Mouse (Mus musculus) urinary bladder, postnatal 10 days (tissue): ENCODE measurements around the gene Gmpr2.

Experiments
- DNase-seq: peaks from one replicate; pipeline ENCODE4 v3.0.0; 2022; ENCODE audit warnings: low spot score

Gmpr2 gene

DNA sequence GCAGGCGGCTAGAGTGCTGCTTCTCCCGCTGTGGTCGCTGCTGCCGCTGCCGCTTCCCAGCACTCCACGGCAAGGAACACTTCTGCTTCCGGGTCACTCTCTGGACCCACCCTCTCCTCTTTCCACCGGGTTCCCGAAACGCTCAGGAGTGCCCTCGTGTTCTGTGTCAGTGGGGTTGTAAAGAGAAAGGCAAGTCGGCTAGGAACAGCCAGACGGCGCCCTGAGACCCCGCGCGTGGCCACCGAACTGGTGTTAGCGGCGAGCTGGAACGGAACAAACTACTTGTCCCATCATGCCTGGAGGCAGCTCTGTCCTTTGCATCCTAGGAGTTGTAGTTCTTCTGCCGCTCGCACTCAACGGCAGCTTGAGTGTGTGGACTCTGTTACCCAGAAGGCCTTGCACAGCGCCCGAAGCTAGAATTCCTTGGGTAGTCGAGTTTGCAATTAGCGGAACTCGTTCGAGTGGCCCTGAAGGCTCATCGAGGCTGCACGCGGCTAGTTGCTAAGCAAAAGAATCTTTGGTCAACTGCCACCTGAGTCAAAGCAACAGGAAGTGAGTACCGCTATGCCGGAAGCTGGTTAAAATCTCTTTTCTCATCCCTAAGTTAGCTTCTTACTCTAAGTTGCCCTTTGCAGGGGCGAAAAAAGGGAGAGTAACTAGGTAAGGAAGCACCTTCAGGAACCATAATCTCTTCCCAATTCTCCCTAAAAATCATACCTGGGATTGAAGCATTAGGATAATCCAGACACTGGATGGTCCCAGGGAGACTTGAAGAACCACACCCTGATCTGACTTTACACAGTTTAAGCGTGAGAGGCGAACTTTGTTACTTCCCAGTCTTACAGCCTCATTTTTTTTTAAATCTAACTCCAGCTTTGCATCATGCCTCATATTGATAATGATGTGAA is at the start of gene Gmpr2, which contains the start of gene Nedd8:
Gene Gmpr2, plus strand, starts transcription at position 109 of the 908 bp plus-strand sequence.
Gene Nedd8, minus strand, starts transcription at position 292 of the 908 bp plus-strand sequence.
- peak; percentile 38 for DNase-seq

DNA sequence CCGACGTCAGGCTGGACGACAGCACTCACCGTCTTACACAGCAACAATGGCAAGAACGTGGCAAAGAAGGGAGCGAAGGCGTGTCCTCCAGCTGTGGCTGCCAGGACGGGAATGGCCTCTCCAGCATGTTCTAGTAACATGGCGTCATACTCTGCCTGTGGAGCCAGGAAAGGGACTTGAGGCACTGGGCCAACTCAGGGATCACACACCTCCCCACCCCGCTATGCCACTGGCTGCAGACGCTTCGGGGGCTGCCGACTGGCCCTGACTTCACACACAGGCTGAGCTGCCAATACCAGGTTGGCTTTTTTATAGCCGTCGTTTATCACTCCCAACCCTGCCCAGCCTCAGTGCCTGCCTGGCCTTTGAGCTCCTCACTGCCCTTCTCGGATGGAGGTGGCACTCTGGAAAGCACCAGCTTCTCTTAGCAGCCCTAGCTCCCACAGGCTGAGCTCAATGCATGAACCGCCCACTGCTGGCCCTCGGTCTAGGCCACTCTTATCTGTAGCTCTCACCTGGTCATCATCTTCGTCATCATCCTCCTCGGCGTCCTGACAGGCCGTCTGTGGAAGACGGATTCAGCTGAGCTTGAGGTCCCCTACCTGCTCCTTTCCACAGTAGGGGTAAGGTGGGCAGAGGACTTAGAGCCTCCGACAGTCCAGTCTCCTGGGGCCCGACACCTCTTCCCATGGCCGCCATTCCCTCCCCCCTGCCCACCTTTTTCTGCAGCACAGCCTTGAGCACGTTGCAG is 43.5 kb upstream of the Gmpr2 start:
- no peak for DNase-seq

DNA sequence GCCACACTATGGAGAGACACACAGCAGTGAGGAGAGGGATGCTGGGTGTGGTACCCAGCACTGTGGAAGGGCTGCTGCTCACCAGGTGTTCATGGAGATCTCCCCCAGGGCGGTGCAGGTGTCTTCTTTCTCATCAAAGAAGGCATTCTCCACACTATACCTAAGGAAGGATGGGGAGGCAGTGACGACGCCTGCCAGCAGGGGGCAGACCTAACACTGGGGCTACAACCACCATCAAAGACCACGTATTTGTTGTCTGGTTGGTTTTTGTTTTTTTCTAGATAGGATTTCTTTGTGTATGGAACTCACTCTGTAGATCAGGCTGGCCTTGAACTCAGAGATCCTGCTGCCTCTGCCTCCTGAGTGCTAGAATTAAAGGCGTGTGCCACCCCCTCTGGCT is 42.4 kb upstream of the Gmpr2 start:
- no peak for DNase-seq

DNA sequence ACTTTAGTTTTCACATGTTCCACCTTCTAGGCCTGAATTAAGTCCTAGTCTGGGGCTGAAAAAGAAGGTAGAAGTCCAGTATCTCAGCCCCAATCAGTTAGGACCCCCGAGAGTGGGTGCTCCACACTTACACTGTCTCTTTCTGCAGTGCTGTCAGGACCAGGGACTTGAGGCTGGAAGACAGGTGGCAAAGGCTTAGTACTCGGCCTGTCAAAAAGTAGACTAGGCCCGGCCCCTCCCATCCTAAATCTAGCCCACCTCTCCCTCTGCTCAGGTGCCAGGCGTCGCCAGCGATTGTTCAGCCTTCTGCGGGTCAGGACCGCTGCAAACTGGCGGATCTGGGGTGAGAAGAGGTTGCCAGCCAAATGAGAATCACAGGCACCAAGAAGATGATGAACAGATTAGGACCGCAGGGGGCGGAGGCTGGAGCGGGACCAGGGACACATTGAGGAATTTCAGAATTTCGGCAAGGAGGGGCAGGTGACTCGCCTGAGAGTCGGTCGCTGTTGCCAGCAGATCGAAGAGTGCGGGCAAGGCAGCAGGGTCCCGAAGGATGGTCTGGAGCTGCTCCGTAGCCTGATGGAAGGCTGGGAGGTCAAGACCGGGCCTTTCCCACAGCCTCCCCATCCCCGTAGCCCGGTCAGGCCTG is 36.7 kb upstream of the Gmpr2 start:
- DNase-seq, result no peak

DNA sequence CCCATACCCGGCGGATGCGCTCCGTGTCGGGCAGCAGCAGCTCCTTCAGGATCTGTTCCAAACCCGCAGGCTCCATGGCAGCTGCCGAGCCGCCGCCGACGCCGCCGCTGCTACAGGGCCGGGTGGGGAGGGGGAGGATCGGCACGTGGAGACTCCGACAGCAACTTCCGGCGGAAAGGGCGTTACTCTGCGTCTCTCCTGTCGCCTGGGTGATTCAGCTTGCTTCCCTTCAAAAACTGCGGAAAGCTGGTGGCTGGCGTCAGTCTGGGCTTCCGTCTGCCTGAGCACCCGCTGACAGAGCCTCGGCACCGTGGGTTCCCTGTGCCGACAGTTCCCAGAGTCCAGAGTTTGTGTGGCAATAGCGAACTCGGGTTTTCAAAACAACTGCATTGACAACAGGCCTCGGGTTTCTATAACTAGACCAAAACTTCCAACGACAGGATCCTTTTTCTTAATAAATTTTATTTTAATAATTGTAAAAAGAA is 36.2 kb upstream of the Gmpr2 start, which contains the start of gene Ipo4:
Gene Ipo4, minus strand, starts transcription at position 435 of the 485 bp plus-strand sequence.
- DNase-seq, result peak; percentile 47

DNA sequence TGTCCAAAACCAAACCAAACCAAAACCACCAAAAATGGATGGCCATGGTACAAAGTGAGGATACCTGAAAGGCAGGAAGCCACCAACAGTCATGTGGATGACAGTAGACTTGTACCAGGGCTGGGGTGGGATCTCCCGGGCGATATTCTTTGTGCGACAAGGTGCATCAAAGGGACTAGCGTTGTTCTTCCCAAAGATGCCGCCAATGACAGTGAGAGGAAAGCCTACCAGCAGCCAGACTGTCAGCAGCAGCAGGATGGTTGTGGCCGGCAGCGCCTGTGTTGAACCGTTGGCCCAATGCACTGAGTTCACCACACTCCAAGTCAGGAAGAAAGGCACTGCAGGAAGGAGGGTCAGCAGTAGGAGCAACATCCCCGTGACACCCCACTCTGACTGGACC is 33.9 kb upstream of the Gmpr2 start, which contains the start of gene Gm49378:
Gene Gm49378, minus strand, starts transcription at position 101 of the 400 bp plus-strand sequence.
- DNase-seq, result no peak

DNA sequence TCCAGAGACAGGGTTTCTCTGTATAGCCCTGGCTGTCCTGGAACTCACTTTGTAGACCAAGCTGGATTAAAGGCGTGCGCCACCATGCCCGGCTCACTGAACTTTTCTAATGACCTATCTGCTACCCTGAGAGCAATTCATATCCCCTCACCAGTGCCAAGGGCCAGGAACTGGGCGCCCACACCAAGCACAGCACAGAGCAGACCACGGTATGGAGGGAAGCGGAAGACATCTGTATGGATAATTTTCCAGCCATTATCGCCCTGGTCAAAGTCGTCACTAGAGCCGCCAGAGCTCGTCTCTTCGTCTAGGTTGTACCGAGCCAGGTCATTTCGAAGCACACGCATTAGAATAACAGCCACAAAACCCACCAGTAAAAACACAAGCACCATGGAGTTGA is 30.9 kb upstream of the Gmpr2 start:
- no peak for DNase-seq

DNA sequence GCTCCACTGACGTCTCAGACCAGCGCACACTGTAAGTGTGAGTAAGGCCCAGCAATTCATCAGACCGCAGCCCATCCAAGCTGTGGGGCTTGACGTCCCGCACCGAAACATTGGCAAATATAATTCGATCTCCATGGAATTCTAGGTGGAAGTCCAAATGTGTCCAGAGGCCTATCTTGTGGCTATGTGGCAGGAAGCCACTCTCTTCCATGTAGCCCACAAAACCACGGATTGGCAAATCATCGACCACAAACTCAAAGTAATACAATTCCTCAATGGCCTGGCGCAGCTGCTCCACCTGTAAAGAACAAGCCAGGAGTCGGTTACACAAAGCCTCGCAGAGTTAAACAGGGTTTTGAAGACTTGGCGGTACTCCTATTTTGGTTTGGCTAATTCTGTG is 30.4 kb upstream of the Gmpr2 start:
- no peak for DNase-seq

DNA sequence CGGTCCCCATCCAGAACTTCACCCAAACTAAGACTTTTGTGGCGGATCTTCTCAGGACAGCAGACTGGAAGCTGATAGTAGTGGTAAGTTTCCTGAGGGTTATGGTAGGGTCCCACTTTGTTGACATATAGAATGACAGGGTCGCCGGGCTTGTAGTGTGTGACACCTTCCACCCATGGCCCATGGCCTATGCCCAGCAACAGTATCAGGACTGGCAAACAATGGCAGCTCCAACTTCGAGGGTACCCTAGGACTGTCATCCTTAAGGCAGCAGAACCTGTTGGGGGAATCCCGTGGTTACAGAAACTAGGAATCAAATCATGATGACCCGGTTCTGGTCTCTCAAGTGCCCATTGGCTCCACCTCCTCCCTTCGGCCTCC is 29.1 kb upstream of the Gmpr2 start:
- DNase-seq, result no peak

DNA sequence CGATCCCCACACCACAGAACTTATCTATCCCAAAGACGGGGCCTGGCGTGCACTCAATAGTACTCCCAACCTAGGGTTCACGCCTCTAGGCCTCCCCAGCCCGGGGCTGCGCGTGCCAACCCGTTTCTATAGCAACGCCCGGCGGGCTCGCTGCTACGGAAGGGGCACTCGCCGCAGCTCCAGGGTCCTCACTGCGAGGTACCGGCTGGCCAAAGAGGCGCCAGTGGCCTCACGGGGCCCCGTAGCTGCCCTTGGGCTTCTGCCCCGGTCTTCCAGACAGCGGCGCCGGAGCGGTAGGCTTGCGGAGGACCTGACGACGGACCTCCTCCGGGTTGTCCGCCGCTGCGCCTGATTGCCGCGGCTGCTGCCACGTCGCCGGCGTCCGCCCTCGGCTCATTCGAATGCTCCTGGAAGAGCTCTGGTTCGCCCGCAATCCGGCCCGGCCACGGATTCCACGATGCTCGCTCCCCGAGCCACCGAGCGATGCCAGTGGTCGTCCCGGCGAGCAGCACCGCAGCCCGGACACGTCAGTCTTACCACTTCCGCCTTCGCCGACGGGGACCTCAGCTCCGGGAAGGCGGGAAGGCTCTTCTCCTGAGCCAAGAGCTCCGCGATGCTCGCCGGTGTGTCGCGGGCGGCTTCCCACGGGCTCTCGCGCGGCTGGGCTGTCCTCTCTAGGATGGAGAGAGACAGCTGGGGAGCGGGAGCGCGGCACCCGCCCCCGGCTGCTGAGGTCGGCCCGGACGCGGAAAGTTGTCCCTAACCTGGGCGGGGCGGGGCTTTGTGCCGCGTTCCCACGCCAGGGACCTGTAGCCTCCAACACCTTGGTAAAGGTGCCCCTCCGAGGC is 28.5 kb upstream of the Gmpr2 start, which contains the start of gene Tm9sf1:
Gene Tm9sf1, minus strand, starts transcription at position 747 of the 848 bp plus-strand sequence.
- DNase-seq, result peak; percentile 53

DNA sequence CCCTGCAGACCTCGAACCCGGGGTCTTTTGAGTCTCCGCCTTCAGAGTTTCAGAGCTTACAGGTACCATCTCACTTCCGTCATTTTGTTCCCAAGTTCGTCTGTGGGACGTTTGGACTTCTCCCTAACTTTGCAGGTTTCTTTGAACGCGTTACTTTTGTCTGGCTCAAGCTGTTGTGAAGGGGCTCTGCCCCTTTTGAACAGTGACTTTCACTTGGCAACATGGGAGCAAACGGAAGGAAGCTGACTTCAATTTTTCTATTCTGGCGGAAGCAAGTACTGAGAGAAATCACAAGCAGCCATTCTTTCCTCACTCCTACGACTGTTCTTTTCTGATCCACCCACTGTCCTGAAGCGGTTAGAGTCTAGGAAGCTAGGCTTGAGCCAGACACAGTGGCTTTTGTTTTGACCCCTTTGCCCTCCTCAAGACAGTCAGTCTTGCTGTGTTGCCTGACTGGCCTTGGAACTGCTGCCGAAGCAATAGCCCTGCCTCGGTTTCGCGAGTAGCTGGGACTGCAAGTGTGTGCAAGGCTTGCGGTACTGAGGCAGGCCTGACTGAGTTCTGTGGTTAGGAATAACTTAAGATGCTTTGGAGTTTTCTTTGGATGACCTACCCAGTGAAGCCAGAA is 27.4 kb upstream of the Gmpr2 start:
- DNase-seq, result no peak

DNA sequence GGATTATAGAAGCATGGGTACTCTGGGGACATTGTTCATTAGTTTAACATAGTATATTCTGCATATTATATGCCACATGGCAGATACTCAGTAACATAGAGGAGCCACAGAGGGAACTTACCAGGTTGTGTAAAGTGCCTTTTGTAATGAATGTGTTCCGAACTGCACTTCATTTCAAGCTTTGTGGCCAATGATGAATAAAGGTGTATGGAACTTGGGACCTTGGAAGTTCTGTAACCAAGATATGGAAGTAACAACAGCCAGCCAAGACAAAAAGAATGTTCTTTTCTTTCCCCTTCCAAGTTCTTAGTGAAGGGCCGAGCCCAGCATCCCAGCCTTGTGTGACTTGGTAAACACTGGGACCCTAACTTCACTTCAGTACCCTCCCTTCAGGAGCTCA is 21.9 kb upstream of the Gmpr2 start, which contains the start of gene Tssk4:
Gene Tssk4, plus strand, starts transcription at position 301 of the 400 bp plus-strand sequence.
- no peak for DNase-seq

DNA sequence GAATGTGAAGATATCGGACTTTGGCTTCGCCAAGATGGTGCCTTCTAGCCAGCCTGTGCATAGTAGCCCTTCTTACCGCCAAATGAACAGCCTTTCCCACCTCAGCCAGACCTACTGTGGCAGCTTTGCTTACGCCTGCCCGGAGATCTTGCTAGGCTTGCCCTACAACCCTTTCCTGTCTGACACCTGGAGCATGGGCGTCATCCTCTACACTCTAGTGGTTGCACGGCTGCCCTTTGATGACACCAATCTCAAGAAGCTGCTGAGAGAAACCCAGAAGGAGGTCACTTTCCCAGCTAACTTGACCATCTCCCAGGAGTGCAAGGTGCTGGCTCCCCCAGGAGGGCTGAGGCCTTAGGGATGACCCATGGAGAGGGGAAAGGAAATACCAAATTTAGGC is 20.2 kb upstream of the Gmpr2 start:
- no peak for DNase-seq

DNA sequence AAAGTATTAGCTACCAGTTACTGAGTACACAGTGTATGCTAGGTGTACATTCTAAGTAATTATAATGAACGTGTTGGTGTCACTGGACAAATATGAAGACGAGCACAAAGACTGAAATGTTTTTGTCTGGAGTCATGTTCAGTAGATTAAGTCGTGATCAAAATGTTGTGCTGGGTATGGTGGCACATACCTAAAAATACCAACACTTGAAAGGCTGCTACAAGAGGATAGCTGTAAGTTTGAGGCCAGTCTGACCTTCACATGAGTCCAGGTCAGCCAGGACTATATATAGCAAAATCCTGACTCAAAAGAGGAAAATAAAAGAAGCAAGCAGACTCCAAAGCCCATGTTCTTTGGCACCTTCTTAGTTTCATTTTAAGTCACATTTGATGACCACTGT is 14.8 kb upstream of the Gmpr2 start:
- DNase-seq, result no peak

DNA sequence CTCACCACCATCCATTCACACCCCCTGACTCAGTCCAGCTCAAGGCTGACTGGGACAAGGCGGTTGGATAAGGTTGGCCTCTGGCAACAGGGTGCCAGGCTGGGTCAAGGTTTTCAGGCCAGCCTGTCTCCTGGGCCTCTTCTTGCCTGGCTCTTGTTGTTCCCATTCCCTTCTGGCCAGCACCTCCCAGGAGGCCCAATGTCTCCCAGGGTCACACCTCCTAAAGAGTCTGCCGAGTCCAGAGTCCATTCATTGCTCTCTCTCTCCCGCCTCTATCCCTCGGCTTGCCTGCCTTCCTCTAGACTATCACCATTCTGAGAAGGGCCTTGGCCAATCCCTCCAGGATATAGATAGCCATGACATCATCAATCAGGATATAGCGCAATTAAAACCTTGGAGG is 13.7 kb upstream of the Gmpr2 start:
- DNase-seq, result no peak

DNA sequence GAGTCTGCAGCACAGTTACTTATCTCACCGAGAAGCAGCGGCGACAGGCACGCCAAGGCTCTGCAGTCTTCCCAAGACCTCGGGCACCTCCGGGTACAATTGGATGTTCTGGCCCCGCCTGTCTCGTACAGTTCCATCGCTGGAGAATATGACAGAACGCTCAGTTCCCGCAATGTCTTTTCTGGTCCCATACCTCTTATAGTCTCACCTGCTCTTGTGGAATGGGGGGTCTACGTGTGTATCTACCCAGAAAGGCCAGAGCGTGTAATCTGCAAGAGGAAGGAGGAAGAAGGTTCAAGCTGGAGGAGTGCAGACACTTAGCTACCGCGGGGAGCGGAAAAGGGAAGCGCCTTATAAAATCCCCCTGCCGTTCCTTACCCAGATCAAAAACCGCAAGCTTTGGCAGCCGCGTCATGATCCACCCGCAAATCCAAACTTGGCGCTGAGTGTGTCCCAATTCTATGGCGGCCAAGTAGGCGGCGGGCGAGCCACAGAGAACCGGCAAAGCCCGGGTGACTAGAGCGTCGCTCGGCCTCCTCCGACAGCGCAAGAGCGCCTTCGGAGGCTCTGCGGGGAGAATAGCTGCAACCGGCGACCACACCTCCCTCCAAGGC is 11.7 kb upstream of the Gmpr2 start, which contains the start of gene Mdp1:
Gene Mdp1, minus strand, starts transcription at position 549 of the 614 bp plus-strand sequence.
- no peak for DNase-seq

DNA sequence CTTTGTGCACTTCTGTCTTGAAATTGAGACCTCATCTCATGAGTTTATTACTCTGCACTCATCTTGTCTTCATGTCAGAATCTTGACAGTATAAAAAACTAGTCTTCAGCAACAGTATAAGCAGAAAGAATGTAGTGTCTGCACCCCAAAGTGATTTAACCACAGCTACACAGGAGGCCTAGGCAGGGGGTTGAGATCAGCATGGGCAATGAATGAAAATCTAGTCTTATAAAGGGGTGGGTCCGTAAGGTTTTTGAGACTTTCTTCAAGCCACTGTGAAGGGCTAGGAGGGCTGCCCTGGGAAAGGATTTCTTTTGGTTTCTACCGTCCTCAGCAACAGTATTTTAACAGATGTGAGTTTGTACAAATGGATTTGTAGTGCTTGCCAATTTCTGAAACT is 11.1 kb upstream of the Gmpr2 start:
- DNase-seq, result no peak

DNA sequence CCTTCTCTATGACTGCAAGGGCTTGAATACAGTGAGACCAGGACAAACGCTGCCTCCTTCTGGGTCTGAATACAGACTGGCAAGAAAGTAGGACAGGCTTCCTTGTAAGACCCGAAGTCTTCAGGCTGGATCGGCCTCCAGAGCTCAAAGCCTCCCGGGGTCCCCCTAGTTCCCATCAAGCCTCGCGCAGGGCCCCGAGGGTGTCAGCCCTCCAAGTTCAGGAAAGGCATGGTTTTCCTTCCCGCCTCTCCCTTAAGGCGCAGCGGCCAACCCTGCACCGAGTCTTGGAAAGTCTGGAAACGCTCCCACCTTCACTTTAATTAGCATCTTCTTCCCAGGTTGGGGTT is 282 bp upstream of the Gmpr2 start:
- no peak for DNase-seq

DNA sequence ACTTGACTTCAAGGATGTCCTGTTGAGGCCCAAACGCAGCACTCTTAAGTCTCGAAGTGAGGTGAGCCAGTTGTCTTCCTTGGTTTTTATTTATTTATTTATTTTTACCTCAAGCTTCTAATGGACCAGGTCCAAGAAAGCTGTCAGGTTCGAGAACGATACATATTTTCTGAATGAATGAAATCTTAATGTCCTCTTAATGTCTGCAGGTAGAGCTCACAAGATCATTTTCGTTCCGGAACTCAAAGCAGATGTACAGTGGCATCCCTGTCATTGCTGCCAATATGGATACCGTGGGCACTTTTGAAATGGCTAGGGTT is 960 bp downstream of the Gmpr2 start:
- DNase-seq, result no peak

DNA sequence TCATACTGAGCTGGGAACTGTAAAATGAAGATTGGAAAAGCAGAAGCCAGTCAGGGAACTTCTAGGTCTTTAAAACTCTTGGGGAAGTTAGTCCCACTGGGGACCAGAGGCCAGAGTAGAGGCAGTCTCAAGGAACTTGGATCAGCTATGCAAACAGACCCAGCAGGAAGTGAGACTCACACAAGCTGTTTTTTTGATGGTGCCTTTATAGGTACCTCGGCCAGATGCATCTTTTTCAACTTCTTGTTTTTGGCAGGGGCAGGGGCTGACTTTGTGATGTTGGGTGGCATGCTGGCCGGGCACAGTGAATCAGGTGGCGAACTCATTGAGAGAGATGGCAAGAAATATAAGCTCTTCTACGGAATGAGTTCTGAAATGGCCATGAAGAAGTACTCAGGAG is 5.9 kb downstream of the Gmpr2 start:
- no peak for DNase-seq
